14 mouse cellular contexts compared by ENCODE assay signal in genomic region chr3:95286011-95286410, GRCm38 (mm10). TPM values are rescaled to one million over a fixed set of nuclear protein-coding genes. Genes with fewer than 3 reads are reported as not detected.
DNase-seq lines count a peak whose midpoint lies in the region; ATAC-seq and TF ChIP-seq lines count a peak whose summit lies in the region.
"Had no signal": no experiment of that assay in that cellular context is flagged by ENCODE, and none has a peak within 500 bp of the region (broad histone marks: within the 10 kb centered on the region; RNA-seq: fewer than 3 reads in every experiment).

No protein-coding gene starts in this region.

- peaks cover 24% of the 10 kb centered on the region for H3K36me3 ChIP-seq in liver, postnatal 0 days (replicated peaks; ENCODE audit: insufficient read depth, low read length)
- H3K36me3 ChIP-seq in liver, embryonic 11.5 days (ENCODE audit: control insufficient read depth, insufficient read depth, low read length), result peaks cover 9% of the 10 kb centered on the region
- H3K36me3 ChIP-seq in MEL (ENCODE audit: control insufficient read depth in 1 of 2, insufficient read depth in 2 of 2, low read length in 2 of 2), result peaks cover 9 to 35% of the 10 kb centered on the region in 2 experiments
- H3K36me3 ChIP-seq in intestine, postnatal 0 days (ENCODE audit: control insufficient read depth, insufficient read depth), result peaks cover 26% of the 10 kb centered on the region
- peaks cover 30% of the 10 kb centered on the region for H3K36me3 ChIP-seq in small intestine, adult 2 months (ENCODE audit: control insufficient read depth, insufficient read depth, low read length)
- peaks cover 5% of the 10 kb centered on the region; the same call in 1 of the 2 replicates for H3K36me3 ChIP-seq in thymus, adult 2 months (ENCODE audit: control insufficient read depth, insufficient read depth, low read length)

- peaks cover 45% of the 10 kb centered on the region for H3K79me2 ChIP-seq in MEL (ENCODE audit: control insufficient read depth, insufficient read depth, low read length, poor library complexity)

- H3K4me2 ChIP-seq in liver, postnatal 0 days (ENCODE audit: low read depth, low read length), result no peak overlapping the region
- no peak overlapping the region for H3K4me2 ChIP-seq in liver, embryonic 11.5 days
- H3K4me2 ChIP-seq in intestine, postnatal 0 days (replicated peaks; ENCODE audit: low read depth), result 0 out of 2 replicates have a peak overlapping the region, but pooled peaks have one; percentile 7
- H3K4me2 ChIP-seq: hindbrain, embryonic 13.5 days; limb, embryonic 13.5 days had no signal

- TF ChIP-seq CTCF in liver, postnatal 0 days (IDR thresholded peaks at IDR 0.05; ENCODE audit: low read depth), result no peak
- TF ChIP-seq CTCF in MEL (IDR thresholded peaks at IDR 0.05 in 2 of 3, conservative IDR thresholded peaks at IDR 0.05 in 1 of 3; ENCODE audit: control insufficient read depth in 1 of 3, insufficient read depth in 1 of 3, low read depth in 2 of 3, low read length in 3 of 3, poor library complexity in 1 of 3, severe bottlenecking in 1 of 3), result no peak
- TF ChIP-seq CTCF in intestine, postnatal 0 days (IDR thresholded peaks at IDR 0.05; ENCODE audit: low read depth), result no peak
- no peak for TF ChIP-seq CTCF in small intestine, adult 2 months (IDR thresholded peaks at IDR 0.05; ENCODE audit: extremely low read depth, insufficient read length, insufficient replicate concordance, low read depth, low read length)
- no peak for TF ChIP-seq CTCF in thymus, adult 2 months (IDR thresholded peaks at IDR 0.05; ENCODE audit: borderline replicate concordance, control insufficient read depth, extremely low read depth, insufficient read depth, low read length, poor library complexity)

- no peak overlapping the region for H3K4me3 ChIP-seq in liver, postnatal 0 days (ENCODE audit: low read depth, low read length)
- H3K4me3 ChIP-seq in liver, embryonic 11.5 days (ENCODE audit: low read depth, low read length), result no peak overlapping the region
- H3K4me3 ChIP-seq in MEL (ENCODE audit: control insufficient read depth in 1 of 2, insufficient read depth in 1 of 2, low read depth in 2 of 2, low read length in 2 of 2), result peak overlapping the region in 1 of 2 experiments; percentile 17; a peak in 2 of 4 replicates
- no peak overlapping the region for H3K4me3 ChIP-seq in intestine, postnatal 0 days (ENCODE audit: low read depth, low read length)
- 0 out of 2 replicates have a peak overlapping the region, but pooled peaks have one; percentile 12 for H3K4me3 ChIP-seq in small intestine, adult 2 months (ENCODE audit: low read depth, low read length)
- no peak overlapping the region for H3K4me3 ChIP-seq in thymus, adult 2 months (ENCODE audit: control insufficient read depth, insufficient read depth, low read length)
- H3K4me3 ChIP-seq: hindbrain, embryonic 13.5 days; limb, embryonic 13.5 days had no signal

- H3K27ac ChIP-seq in liver, postnatal 0 days (ENCODE audit: low read depth), result peak overlapping the region; percentile 81
- H3K27ac ChIP-seq in liver, embryonic 11.5 days (ENCODE audit: low read depth, low read length), result no peak overlapping the region
- H3K27ac ChIP-seq in MEL (ENCODE audit: control insufficient read depth, low read depth, low read length), result peak overlapping the region; percentile 10; the same call in 1 of the 2 replicates
- H3K27ac ChIP-seq in intestine, postnatal 0 days (ENCODE audit: low read depth, low read length), result no peak overlapping the region
- H3K27ac ChIP-seq in small intestine, adult 2 months (ENCODE audit: insufficient read depth, low read depth, low read length), result no peak overlapping the region; the same call in 1 of the 2 replicates
- no peak overlapping the region for H3K27ac ChIP-seq in thymus, adult 2 months (ENCODE audit: control insufficient read depth, insufficient read depth, low read length)
- H3K27ac ChIP-seq: hindbrain, embryonic 13.5 days; limb, embryonic 13.5 days had no signal

- peak; percentile 46 for DNase-seq in liver, postnatal 0 days
- DNase-seq in liver, embryonic 11.5 days (ENCODE audit: low spot score), result no peak
- no peak for DNase-seq in MEL (ENCODE audit: low read depth, low spot score)
- DNase-seq in thymus, adult 2 months, result no peak
- no peak for DNase-seq in ovary, adult 18-20 months (ENCODE audit: low spot score)
- DNase-seq: cerebellum, adult 9-11 months; layer of hippocampus, postnatal 36 days had no signal

- no peaks in the 10 kb centered on the region for H3K27me3 ChIP-seq in liver, postnatal 0 days (ENCODE audit: insufficient read depth, low read length)
- no peaks in the 10 kb centered on the region for H3K27me3 ChIP-seq in liver, embryonic 11.5 days (replicated peaks; ENCODE audit: control insufficient read depth, insufficient read depth, low read length)
- no peaks in the 10 kb centered on the region for H3K27me3 ChIP-seq in MEL (ENCODE audit: control insufficient read depth in 1 of 2, insufficient read depth in 2 of 2, low read length in 2 of 2)
- H3K27me3 ChIP-seq in intestine, postnatal 0 days (replicated peaks; ENCODE audit: control insufficient read depth, insufficient read depth, low read length), result no peaks in the 10 kb centered on the region
- H3K27me3 ChIP-seq in small intestine, adult 2 months (ENCODE audit: control insufficient read depth, insufficient read depth, low read length), result no peaks in the 10 kb centered on the region
- no peaks in the 10 kb centered on the region for H3K27me3 ChIP-seq in thymus, adult 2 months (ENCODE audit: control insufficient read depth, insufficient read depth, low read length)
- H3K27me3 ChIP-seq: hindbrain, embryonic 13.5 days; limb, embryonic 13.5 days; Patski had no signal

- no peak for TF ChIP-seq EP300 in liver, postnatal 0 days (IDR thresholded peaks at IDR 0.05; ENCODE audit: low read depth)
- TF ChIP-seq EP300 in MEL (IDR thresholded peaks at IDR 0.05; ENCODE audit: low read depth in 1 of 2, low read length in 2 of 2), result no peak

- peaks cover 18% of the 10 kb centered on the region for H3K4me1 ChIP-seq in liver, postnatal 0 days (ENCODE audit: insufficient read depth)
- H3K4me1 ChIP-seq in liver, embryonic 11.5 days (replicated peaks; ENCODE audit: control insufficient read depth, insufficient read depth, low read length), result peaks cover 18% of the 10 kb centered on the region
- peaks cover 16 to 35% of the 10 kb centered on the region in 2 experiments for H3K4me1 ChIP-seq in MEL (ENCODE audit: control insufficient read depth in 1 of 2, insufficient read depth in 2 of 2, low read length in 2 of 2)
- H3K4me1 ChIP-seq in intestine, postnatal 0 days (replicated peaks; ENCODE audit: control insufficient read depth, insufficient read depth, low read length), result peaks cover 11% of the 10 kb centered on the region
- peaks cover 7% of the 10 kb centered on the region; the same call in 1 of the 2 replicates for H3K4me1 ChIP-seq in small intestine, adult 2 months (ENCODE audit: control insufficient read depth, insufficient read depth, insufficient read length, low read length)
- peaks cover 17% of the 10 kb centered on the region for H3K4me1 ChIP-seq in thymus, adult 2 months (replicated peaks; ENCODE audit: control insufficient read depth, insufficient read depth, low read length)

- H3K9me3 ChIP-seq in liver, postnatal 0 days (ENCODE audit: low read length), result no peaks in the 10 kb centered on the region
- no peaks in the 10 kb centered on the region for H3K9me3 ChIP-seq in liver, embryonic 11.5 days (ENCODE audit: control insufficient read depth, low read length)
- H3K9me3 ChIP-seq in MEL (replicated peaks; ENCODE audit: insufficient read depth, low read length), result no peaks in the 10 kb centered on the region
- H3K9me3 ChIP-seq in intestine, postnatal 0 days (ENCODE audit: control insufficient read depth), result no peaks in the 10 kb centered on the region
- H3K9me3 ChIP-seq: hindbrain, embryonic 13.5 days; limb, embryonic 13.5 days had no signal

- ATAC-seq in liver, postnatal 0 days, result peak; percentile 10
- ATAC-seq in liver, embryonic 11.5 days (replicated peaks; ENCODE audit: low FRiP score), result no peak
- ATAC-seq in intestine, postnatal 0 days, result no peak
- ATAC-seq: CD4-positive, CD25-positive, alpha-beta regulatory T cell, adult 4 months; Patski had no signal

- TF ChIP-seq POLR2A in MEL (IDR thresholded peaks at IDR 0.05; ENCODE audit: control insufficient read depth in 1 of 2, insufficient read depth in 1 of 2, low read depth in 1 of 2, low read length in 2 of 2, poor library complexity in 1 of 2), result no peak
- no peak for TF ChIP-seq POLR2A in small intestine, adult 2 months (IDR thresholded peaks at IDR 0.05; ENCODE audit: low read depth, low read length)
- no peak for TF ChIP-seq POLR2A in thymus, adult 2 months (IDR thresholded peaks at IDR 0.05; ENCODE audit: control insufficient read depth, extremely low read depth, insufficient read depth, low read length, poor library complexity)

- no peak overlapping the region for H3K9ac ChIP-seq in liver, postnatal 0 days (replicated peaks)
- H3K9ac ChIP-seq in liver, embryonic 11.5 days (ENCODE audit: low read depth, low read length), result no peak overlapping the region
- H3K9ac ChIP-seq in MEL (ENCODE audit: control insufficient read depth, low read depth, low read length, poor library complexity, severe bottlenecking), result peak overlapping the region; percentile 20
- H3K9ac ChIP-seq in intestine, postnatal 0 days (ENCODE audit: low read depth, low read length), result peak overlapping the region; percentile 1; the same call in 1 of the 2 replicates

- WGBS in liver, postnatal 0 days (ENCODE audit: insufficient replicate concordance), result 65% methylated on average over 5 of the region's 5 CpGs
- 56% methylated on average over 5 of the region's 5 CpGs for WGBS in liver, embryonic 11.5 days
- 48% methylated on average over 5 of the region's 5 CpGs for WGBS in intestine, postnatal 0 days
- WGBS in small intestine, adult 2 months, result 45% methylated on average over 5 of the region's 5 CpGs
- 94% methylated on average over 5 of the region's 5 CpGs for WGBS in thymus, adult 2 months

- no peak for TF ChIP-seq RAD21 in MEL (IDR thresholded peaks at IDR 0.05; ENCODE audit: low read depth, low read length)

RNA-seq across cellular contexts. Expression of gene Prune1, which starts 4.1 kb away (rescaled TPM):
- 10.6 and 10.7 TPM in 2 replicates for polyA plus RNA-seq in liver, postnatal 0 days (2015; fragmentation: Nextera tagmentation; extraction: Ambion mirVana)
- polyA plus RNA-seq in liver, embryonic 11.5 days (2014; fragmentation: Nextera tagmentation; extraction: Ambion mirVana), result 19.8 and 22.7 TPM in 2 replicates
- total RNA-seq in MEL (2012; rRNA removed), result 28.5 and 32.4 TPM in 2 replicates
- polyA plus RNA-seq in MEL (2012; ENCODE audit: insufficient read depth in 1 of 2, insufficient read length in 2 of 2, low read depth in 1 of 2, low replicate concordance in 2 of 2, missing spikeins in 1 of 2), result 10 to 100 TPM in 1 of 2 experiments, not detected in 1; 51.8 TPM
- polyA plus RNA-seq in intestine, postnatal 0 days (2015; fragmentation: Nextera tagmentation; extraction: Ambion mirVana), result 9.2 and 10.1 TPM in 2 replicates
- 4.4 and 11.5 TPM in 2 replicates for polyA plus RNA-seq in small intestine, adult 2 months (2012; rRNA removed)
- polyA plus RNA-seq in thymus, adult 2 months (2012; rRNA removed), result 17.2 and 18.5 TPM in 2 replicates

RNA-seq across cellular contexts. Expression of gene Mindy1, which starts 4.9 kb away (rescaled TPM):
- 41.4 and 42.8 TPM in 2 replicates for polyA plus RNA-seq in liver, postnatal 0 days (2015; fragmentation: Nextera tagmentation; extraction: Ambion mirVana)
- 29.0 and 29.9 TPM in 2 replicates for polyA plus RNA-seq in liver, embryonic 11.5 days (2014; fragmentation: Nextera tagmentation; extraction: Ambion mirVana)
- 203 and 265 TPM in 2 replicates for total RNA-seq in MEL (2012; rRNA removed)
- polyA plus RNA-seq in MEL (2012; ENCODE audit: insufficient read depth in 1 of 2, insufficient read length in 2 of 2, low read depth in 1 of 2, low replicate concordance in 2 of 2, missing spikeins in 1 of 2), result 100 to 1,000 TPM in 1 of 2 experiments, not detected in 1; 234 TPM
- 36.4 and 38.0 TPM in 2 replicates for polyA plus RNA-seq in intestine, postnatal 0 days (2015; fragmentation: Nextera tagmentation; extraction: Ambion mirVana)
- 58.5 and 89.2 TPM in 2 replicates for polyA plus RNA-seq in small intestine, adult 2 months (2012; rRNA removed)
- polyA plus RNA-seq in thymus, adult 2 months (2012; rRNA removed), result 50.3 and 50.4 TPM in 2 replicates

RNA-seq across cellular contexts. Expression of gene Anxa9, which starts 21.0 kb away (rescaled TPM):
- 1.2 TPM in 2 replicates for polyA plus RNA-seq in liver, postnatal 0 days (2015; fragmentation: Nextera tagmentation; extraction: Ambion mirVana)
- polyA plus RNA-seq in liver, embryonic 11.5 days (2014; fragmentation: Nextera tagmentation; extraction: Ambion mirVana), result 5.5 and 6.7 TPM in 2 replicates
- total RNA-seq in MEL (2012; rRNA removed), result 7.7 and 7.8 TPM in 2 replicates
- polyA plus RNA-seq in MEL (2012; ENCODE audit: insufficient read depth in 1 of 2, insufficient read length in 2 of 2, low read depth in 1 of 2, low replicate concordance in 2 of 2, missing spikeins in 1 of 2), result 10 to 100 TPM in 1 of 2 experiments, not detected in 1; 33.9 TPM
- polyA plus RNA-seq in intestine, postnatal 0 days (2015; fragmentation: Nextera tagmentation; extraction: Ambion mirVana), result 2.0 and 2.3 TPM in 2 replicates
- 0.52 and 0.65 TPM in 2 replicates for polyA plus RNA-seq in small intestine, adult 2 months (2012; rRNA removed)
- 1.4 and 1.5 TPM in 2 replicates for polyA plus RNA-seq in thymus, adult 2 months (2012; rRNA removed)

RNA-seq across cellular contexts. Expression of gene Cers2, which starts 28.6 kb away (rescaled TPM):
- polyA plus RNA-seq in liver, postnatal 0 days (2015; fragmentation: Nextera tagmentation; extraction: Ambion mirVana), result 124 and 125 TPM in 2 replicates
- polyA plus RNA-seq in liver, embryonic 11.5 days (2014; fragmentation: Nextera tagmentation; extraction: Ambion mirVana), result 178 and 182 TPM in 2 replicates
- total RNA-seq in MEL (2012; rRNA removed), result 240 and 307 TPM in 2 replicates
- polyA plus RNA-seq in MEL (2012; ENCODE audit: insufficient read depth in 1 of 2, insufficient read length in 2 of 2, low read depth in 1 of 2, low replicate concordance in 2 of 2, missing spikeins in 1 of 2), result 100 to 1,000 TPM; 134 to 357 TPM
- 109 and 120 TPM in 2 replicates for polyA plus RNA-seq in intestine, postnatal 0 days (2015; fragmentation: Nextera tagmentation; extraction: Ambion mirVana)
- 51.3 and 84.0 TPM in 2 replicates for polyA plus RNA-seq in small intestine, adult 2 months (2012; rRNA removed)
- polyA plus RNA-seq in thymus, adult 2 months (2012; rRNA removed), result 129 and 140 TPM in 2 replicates

RNA-seq across cellular contexts. Expression of gene Bnipl, which starts 35.0 kb away (rescaled TPM):
- polyA plus RNA-seq in liver, postnatal 0 days (2015; fragmentation: Nextera tagmentation; extraction: Ambion mirVana), result not detected in 2 replicates
- polyA plus RNA-seq in liver, embryonic 11.5 days (2014; fragmentation: Nextera tagmentation; extraction: Ambion mirVana), result 0.08 and 0.25 TPM in 2 replicates
- 0.19 and 0.20 TPM in 2 replicates for total RNA-seq in MEL (2012; rRNA removed)
- under 1 TPM in 1 of 2 experiments, not detected in 1; 0.43 TPM for polyA plus RNA-seq in MEL (2012; ENCODE audit: insufficient read depth in 1 of 2, insufficient read length in 2 of 2, low read depth in 1 of 2, low replicate concordance in 2 of 2, missing spikeins in 1 of 2)
- not detected in 2 replicates for polyA plus RNA-seq in intestine, postnatal 0 days (2015; fragmentation: Nextera tagmentation; extraction: Ambion mirVana)
- polyA plus RNA-seq in small intestine, adult 2 months (2012; rRNA removed), result 0.16 and 0.58 TPM in 2 replicates
- 1.3 and 1.6 TPM in 2 replicates for polyA plus RNA-seq in thymus, adult 2 months (2012; rRNA removed)
- total RNA-seq: neutrophil, adult 5-6 weeks had no signal
- polyA plus RNA-seq: CD4-positive, CD25-positive, alpha-beta regulatory T cell, adult 4 months had no signal

Comparison
In these comparisons a context has a peak if more than half of its experiments do, and no peak if none do; other contexts are left out.
1. H3K27ac ChIP-seq: peak in liver, postnatal 0 days (single experiment) and MEL (single experiment); none in liver, embryonic 11.5 days (single experiment), intestine, postnatal 0 days (single experiment), small intestine, adult 2 months (single experiment) and thymus, adult 2 months (single experiment).
2. H3K9ac ChIP-seq: peak in MEL (single experiment) and intestine, postnatal 0 days (single experiment); none in liver, postnatal 0 days (single experiment) and liver, embryonic 11.5 days (single experiment).